Mouse (Mus musculus) myocyte (in vitro differentiated cells): Measurements from ENCODE around the gene Eif3m. TPM values are rescaled to one million over a fixed set of nuclear protein-coding genes. Genes with fewer than 3 reads are reported as not detected.
"Not testable (repeated sequence)": the region's sequence is repeated elsewhere in the genome, so short reads cannot be mapped to it uniquely, and the experiment has no call there.

Experiments used
- H3K27me3 ChIP-seq: one replicate; pipeline ENCODE4 v1.6.1; 2011; ENCODE audit not compliant: control insufficient read depth, insufficient read depth, insufficient read length
- H3K36me3 ChIP-seq: one replicate; pipeline ENCODE4 v1.6.1; 2011; ENCODE audit not compliant: control insufficient read depth, insufficient read depth
- H3K4me2 ChIP-seq: one replicate; pipeline ENCODE4 v1.6.1; 2011; ENCODE audit warnings: low read depth, control low read depth
- H3K4me3 ChIP-seq: one replicate; pipeline ENCODE4 v1.5.1; 2011; ENCODE audit warnings: mild to moderate bottlenecking, control low read depth, moderate library complexity
- H3K79me2 ChIP-seq: one replicate; pipeline ENCODE4 v1.6.1; 2011; ENCODE audit not compliant: control insufficient read depth, insufficient read depth
- H3ac ChIP-seq: one replicate; pipeline ENCODE4 v1.6.1; 2011; ENCODE audit not compliant: control insufficient read depth, insufficient read length
- CEBPB ChIP-seq: IDR thresholded peaks from 2 replicates; pipeline ENCODE4 v1.6.1; 2011; ENCODE audit warnings: mild to moderate bottlenecking, moderate library complexity; ENCODE audit not compliant: poor library complexity, insufficient read depth, severe bottlenecking
- E2F4 ChIP-seq: IDR thresholded peaks from one replicate; pipeline ENCODE4 v1.6.1; 2011; ENCODE audit warnings: mild to moderate bottlenecking, control low read depth, moderate library complexity; ENCODE audit not compliant: insufficient read depth
- MAX ChIP-seq: IDR thresholded peaks from one replicate; pipeline ENCODE4 v1.6.1; 2011; ENCODE audit warnings: low read depth, mild to moderate bottlenecking, control low read depth
- MYOD1 ChIP-seq, 3 experiments: IDR thresholded peaks; one replicate each; pipeline ENCODE4 v1.6.1; 2011; ENCODE audit warnings: control low read depth in 2 of 3, low read depth in 2 of 3, mild to moderate bottlenecking in 2 of 3, moderate library complexity in 1 of 3; ENCODE audit not compliant: insufficient read length in 2 of 3, control insufficient read depth in 1 of 3
- MYOG ChIP-seq, 3 experiments: IDR thresholded peaks; one replicate each; pipeline ENCODE4 v1.6.1; 2011; ENCODE audit warnings: control low read depth in 2 of 3, low read depth in 2 of 3, mild to moderate bottlenecking in 2 of 3; ENCODE audit not compliant: insufficient read length in 2 of 3, control insufficient read depth in 1 of 3, insufficient read depth in 1 of 3
- POLR2A ChIP-seq: IDR thresholded peaks from one replicate; pipeline ENCODE4 v1.6.1; 2011; ENCODE audit warnings: low read depth, mild to moderate bottlenecking, control low read depth, moderate library complexity; ENCODE audit not compliant: insufficient read length
- POLR2AphosphoS2 ChIP-seq: IDR thresholded peaks from one replicate; pipeline ENCODE4 v1.6.1; 2011; ENCODE audit warnings: low read depth, control low read depth; ENCODE audit not compliant: insufficient read length
- REST ChIP-seq: IDR thresholded peaks from one replicate; pipeline ENCODE4 v1.6.1; 2011; ENCODE audit warnings: mild to moderate bottlenecking, control low read depth, moderate library complexity; ENCODE audit not compliant: insufficient read depth, insufficient read length
- SRF ChIP-seq: IDR thresholded peaks from one replicate; pipeline ENCODE4 v1.6.1; 2011; ENCODE audit warnings: low read depth; ENCODE audit not compliant: control insufficient read depth, insufficient read length
- TCF12 ChIP-seq: IDR thresholded peaks from one replicate; pipeline ENCODE4 v1.6.1; 2011; ENCODE audit warnings: mild to moderate bottlenecking, control low read depth; ENCODE audit not compliant: poor library complexity, insufficient read depth, severe bottlenecking
- TCF3 ChIP-seq: IDR thresholded peaks from one replicate; pipeline ENCODE4 v1.6.1; 2011; ENCODE audit warnings: low read depth, control low read depth; ENCODE audit not compliant: insufficient read length
- USF1 ChIP-seq: IDR thresholded peaks from one replicate; pipeline ENCODE4 v1.6.1; 2011; ENCODE audit warnings: low read depth, mild to moderate bottlenecking, control low read depth, moderate library complexity
- polyA plus RNA-seq: library from polyadenylated mRNA; unstranded; fragments of >200 nt; fragmentation: generic; extraction: Trizol; gene quantifications from one replicate; pipeline ENCODE4 v1.2.1, GENCODE M21; 2012; ENCODE audit warnings: missing spikeins

The Eif3m gene
- polyA plus RNA-seq, 1 experiment, result 114 TPM

DNA sequence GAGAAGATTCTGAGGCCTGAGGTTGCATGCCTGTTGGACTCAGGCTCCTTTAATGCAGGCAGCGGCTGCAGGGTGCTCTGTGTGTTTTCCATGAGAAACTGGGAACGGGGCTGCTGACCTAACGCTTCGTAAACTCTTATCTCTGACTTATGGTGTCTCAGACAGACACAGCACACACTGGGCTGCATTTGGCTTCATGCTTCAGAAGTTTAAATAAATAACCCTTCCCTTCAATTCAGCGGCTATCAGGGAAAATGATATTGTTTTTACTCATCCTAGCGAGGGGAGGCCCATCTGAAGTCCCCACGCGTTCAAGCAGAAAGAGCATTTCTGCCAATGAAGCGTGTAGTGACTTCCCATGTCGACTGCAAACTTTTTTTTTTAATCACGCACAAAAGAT, 19.1 kb upstream of the Eif3m start:
- Histone ChIP-seq H3K79me2 (no peaks in the 10 kb centered on the region), H3ac (no peak overlapping the region), H3K27me3 (no peaks in the 10 kb centered on the region), H3K4me2 (no peak overlapping the region), H3K36me3 (no peaks in the 10 kb centered on the region), H3K4me3 (no peak overlapping the region)
- TF ChIP-seq MAX, result no peak
- no peak for TF ChIP-seq POLR2A
- TF ChIP-seq TCF12, result no peak
- no peak for TF ChIP-seq SRF
- no peak for TF ChIP-seq POLR2AphosphoS2
- no peak for TF ChIP-seq USF1
- TF ChIP-seq MYOG (IDR thresholded peaks at IDR 0.05; ENCODE audit: control insufficient read depth in 1 of 3, insufficient read depth in 1 of 3, insufficient read length in 2 of 3, low read depth in 2 of 3), result no peak
- no peak for TF ChIP-seq E2F4
- TF ChIP-seq CEBPB, result no peak
- no peak for TF ChIP-seq REST
- no peak for TF ChIP-seq MYOD1 (IDR thresholded peaks at IDR 0.05; ENCODE audit: control insufficient read depth in 1 of 3, insufficient read length in 2 of 3, low read depth in 2 of 3)
- TF ChIP-seq TCF3, result no peak

DNA sequence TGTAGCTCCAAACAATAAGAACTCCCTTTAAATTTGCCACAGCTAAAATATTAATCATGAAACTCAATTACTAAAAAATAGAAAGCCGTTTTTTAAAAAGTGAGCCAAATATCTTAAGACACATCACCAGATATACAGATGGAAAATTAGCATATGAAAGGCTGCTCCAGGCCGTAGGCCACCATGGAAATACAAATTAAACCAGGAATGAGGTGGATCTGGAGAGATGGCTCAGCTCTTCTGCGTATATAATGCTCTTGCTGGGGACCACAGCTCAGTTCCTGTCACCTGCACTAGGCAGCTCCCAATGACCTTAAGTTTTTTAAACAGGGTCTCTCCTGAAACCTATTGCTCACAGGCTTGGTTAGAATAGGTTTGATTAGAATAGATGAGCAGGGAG, 17.2 kb upstream of the Eif3m start:
- Histone ChIP-seq H3K4me3 (no peak overlapping the region), H3ac (no peak overlapping the region), H3K36me3 (no peaks in the 10 kb centered on the region), H3K79me2 (no peaks in the 10 kb centered on the region), H3K4me2 (no peak overlapping the region), H3K27me3 (no peaks in the 10 kb centered on the region)
- TF ChIP-seq MYOG (IDR thresholded peaks at IDR 0.05; ENCODE audit: control insufficient read depth in 1 of 3, insufficient read depth in 1 of 3, insufficient read length in 2 of 3, low read depth in 2 of 3) (no peak), CEBPB (no peak), TCF12 (no peak), USF1 (no peak), MAX (no peak), POLR2A (no peak), POLR2AphosphoS2 (no peak), REST (no peak), TCF3 (no peak), SRF (no peak), E2F4 (no peak), MYOD1 (IDR thresholded peaks at IDR 0.05; ENCODE audit: control insufficient read depth in 1 of 3, insufficient read length in 2 of 3, low read depth in 2 of 3) (no peak)

DNA sequence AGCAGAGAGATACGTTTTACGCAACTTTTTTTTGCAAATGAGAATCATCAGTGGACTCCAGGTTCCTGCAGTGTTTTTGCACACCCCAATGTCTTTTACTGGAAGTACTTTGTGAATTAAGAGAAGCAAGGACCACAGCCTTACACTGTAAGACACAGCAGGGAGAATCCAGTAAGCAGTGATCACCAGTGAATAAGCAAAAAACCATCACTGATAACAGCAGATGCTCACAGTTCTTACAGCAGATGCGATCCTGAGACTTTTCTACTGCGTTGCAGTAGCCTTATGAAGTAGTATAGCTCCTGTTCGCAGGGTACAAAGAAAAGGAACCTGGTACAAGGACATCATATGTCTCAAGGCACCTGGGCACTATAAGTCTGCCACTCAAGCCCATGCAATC, 13.6 kb upstream of the Eif3m start:
- no peak overlapping the region for H3ac ChIP-seq
- no peaks in the 10 kb centered on the region for H3K27me3 ChIP-seq
- H3K79me2 ChIP-seq, result no peaks in the 10 kb centered on the region
- H3K4me2 ChIP-seq, result no peak overlapping the region
- H3K4me3 ChIP-seq, result no peak overlapping the region
- no peak for TF ChIP-seq REST
- no peak for TF ChIP-seq MYOD1 (IDR thresholded peaks at IDR 0.05; ENCODE audit: control insufficient read depth in 1 of 3, insufficient read length in 2 of 3, low read depth in 2 of 3)
- H3K36me3 ChIP-seq, result no peaks in the 10 kb centered on the region

- Histone ChIP-seq H3K79me2 (no peaks in the 10 kb centered on the region), H3K36me3 (no peaks in the 10 kb centered on the region), H3K4me3 (no peak overlapping the region), H3K27me3 (no peaks in the 10 kb centered on the region), H3ac (no peak overlapping the region), H3K4me2 (no peak overlapping the region)
- TF ChIP-seq TCF3, result no peak
- no peak for TF ChIP-seq MYOG (IDR thresholded peaks at IDR 0.05; ENCODE audit: control insufficient read depth in 1 of 3, insufficient read depth in 1 of 3, insufficient read length in 2 of 3, low read depth in 2 of 3)
- TF ChIP-seq TCF12, result no peak
- TF ChIP-seq REST, result no peak
- TF ChIP-seq SRF, result no peak
- no peak for TF ChIP-seq USF1
- TF ChIP-seq POLR2A, result no peak
- TF ChIP-seq MYOD1 (IDR thresholded peaks at IDR 0.05; ENCODE audit: control insufficient read depth in 1 of 3, insufficient read length in 2 of 3, low read depth in 2 of 3), result no peak
- no peak for TF ChIP-seq MAX
- no peak for TF ChIP-seq CEBPB
- TF ChIP-seq POLR2AphosphoS2, result no peak
- no peak for TF ChIP-seq E2F4
Measured at GRCm38 (mm10) chr2:105028806-105029205, 11.9 kb upstream of the Eif3m start.

GRCm38 (mm10) chr2:105026950-105027695, 10.2 kb upstream of the Eif3m start:
- no peak overlapping the region for H3K4me2 ChIP-seq
- no peaks in the 10 kb centered on the region for H3K27me3 ChIP-seq
- TF ChIP-seq TCF12 (no peak), MYOG (IDR thresholded peaks at IDR 0.05; ENCODE audit: control insufficient read depth in 1 of 3, insufficient read depth in 1 of 3, insufficient read length in 2 of 3, low read depth in 2 of 3) (no peak), MYOD1 (IDR thresholded peaks at IDR 0.05; ENCODE audit: control insufficient read depth in 1 of 3, insufficient read length in 2 of 3, low read depth in 2 of 3) (no peak), REST (no peak), TCF3 (no peak), CEBPB (no peak), USF1 (no peak), SRF (no peak), POLR2AphosphoS2 (no peak), POLR2A (no peak), MAX (no peak)
- no peak overlapping the region for H3ac ChIP-seq
- H3K79me2 ChIP-seq, result no peaks in the 10 kb centered on the region
- H3K36me3 ChIP-seq, result no peaks in the 10 kb centered on the region
- no peak overlapping the region for H3K4me3 ChIP-seq

DNA sequence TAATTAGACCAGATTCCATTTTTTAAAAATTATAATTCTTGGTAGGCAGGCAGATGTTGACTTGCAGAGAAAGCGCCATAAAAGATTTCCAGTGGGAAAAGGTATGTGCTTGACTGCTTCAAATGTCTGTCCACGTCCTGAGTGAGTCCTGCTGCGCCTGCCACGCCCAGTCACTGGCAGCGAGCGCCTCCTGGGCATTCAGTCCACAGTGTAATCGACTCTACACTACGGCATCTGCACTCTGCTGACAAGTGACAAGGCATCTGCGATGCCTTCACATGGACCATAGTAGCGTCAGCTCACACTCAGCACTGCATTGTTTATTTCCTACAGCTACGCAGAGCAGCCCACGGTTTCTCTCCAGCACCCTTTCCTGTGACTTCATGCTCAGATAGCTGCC, 8.7 kb upstream of the Eif3m start:
- H3K4me2 ChIP-seq, H3K36me3 ChIP-seq, H3ac ChIP-seq, H3K79me2 ChIP-seq, H3K4me3 ChIP-seq, H3K27me3 ChIP-seq: not testable (repeated sequence)
